Mouse (Mus musculus): ENCODE measurements around the gene S100a1.
A peak's percentile ranks its signal among the peaks of the same experiment; 100 is the strongest.

Gene S100a1

GRCm38 (mm10) chr3:90508950-90509746 is 5.0 kb downstream of the S100a1 start, which contains the start of gene Chtop:
Gene Chtop, minus strand, starts transcription at chr3:90509498.
- peak; percentile 98 for DNase-seq

DNA sequence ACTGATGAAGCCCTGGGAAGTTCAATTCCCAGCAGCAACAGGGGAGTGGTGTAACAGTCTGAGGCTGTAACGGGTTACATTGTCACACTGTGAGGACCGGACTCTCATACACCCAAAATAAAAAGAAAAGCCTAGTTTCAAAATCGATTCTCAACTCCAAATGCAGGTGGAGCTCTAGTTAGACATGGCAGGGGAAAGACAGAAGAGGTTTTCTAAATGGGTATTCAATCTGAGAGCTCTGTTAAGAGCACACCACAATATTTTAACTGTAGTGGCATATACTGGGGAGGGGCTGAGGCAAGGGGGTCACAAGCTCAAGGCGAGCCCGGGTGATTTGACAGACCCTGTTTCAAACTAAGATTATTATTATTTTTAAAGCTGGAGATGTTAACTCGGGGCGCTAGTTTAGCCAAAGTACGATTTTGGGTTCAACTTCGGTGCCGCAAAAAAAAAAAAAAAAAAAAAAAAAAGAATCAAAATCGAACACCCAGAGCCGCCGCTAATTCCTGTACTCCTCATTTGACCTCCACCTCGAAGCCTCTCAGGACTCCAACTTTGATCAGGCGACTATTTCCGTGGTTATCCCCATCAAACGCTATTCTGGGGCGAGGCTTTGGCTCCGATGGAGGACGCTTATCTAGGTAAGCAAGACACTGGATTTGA is 5.8 kb downstream of the S100a1 start:
- DNase-seq = no peak

DNA sequence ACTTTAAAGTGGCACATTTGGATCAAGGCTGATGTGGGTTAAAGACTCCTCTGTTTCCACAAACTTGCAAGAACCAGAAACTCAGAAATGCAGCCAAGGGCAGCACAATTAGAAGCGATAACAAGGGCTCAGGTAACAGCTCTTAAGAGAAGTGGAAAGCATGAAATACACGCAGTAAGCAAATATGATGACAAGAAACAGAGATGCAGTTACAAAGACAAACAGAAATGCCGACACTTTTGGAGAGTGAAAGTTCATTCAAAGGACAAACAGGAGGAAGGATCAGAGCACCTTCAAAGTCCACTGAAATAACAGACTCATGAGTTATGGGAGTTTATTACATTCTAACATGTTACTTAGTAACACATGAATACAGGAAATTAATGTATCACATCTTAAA is 7.8 kb downstream of the S100a1 start:
- DNase-seq = no peak

- no peak for DNase-seq
Observed at GRCm38 (mm10) chr3:90505216-90505615, 9.0 kb downstream of the S100a1 start.

DNA sequence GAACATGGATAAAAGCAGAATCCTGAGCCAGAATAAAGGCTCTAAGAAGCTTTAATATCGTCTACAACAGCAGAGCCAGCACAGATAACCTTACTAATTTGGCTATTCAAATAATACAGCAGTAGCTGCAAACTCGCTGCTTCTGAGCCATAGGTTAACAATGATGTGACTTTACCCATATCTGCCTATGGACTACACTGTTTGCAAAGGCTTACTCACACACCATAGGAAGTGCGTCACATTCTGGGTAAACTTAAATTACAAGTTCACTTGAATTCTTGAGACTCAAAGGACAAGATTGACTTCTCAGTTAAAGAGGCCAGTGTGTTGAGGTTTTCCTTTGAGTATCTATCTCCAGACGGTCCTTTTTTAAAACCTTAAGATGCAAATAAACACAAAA is 10.7 kb downstream of the S100a1 start:
- DNase-seq = no peak

DNA sequence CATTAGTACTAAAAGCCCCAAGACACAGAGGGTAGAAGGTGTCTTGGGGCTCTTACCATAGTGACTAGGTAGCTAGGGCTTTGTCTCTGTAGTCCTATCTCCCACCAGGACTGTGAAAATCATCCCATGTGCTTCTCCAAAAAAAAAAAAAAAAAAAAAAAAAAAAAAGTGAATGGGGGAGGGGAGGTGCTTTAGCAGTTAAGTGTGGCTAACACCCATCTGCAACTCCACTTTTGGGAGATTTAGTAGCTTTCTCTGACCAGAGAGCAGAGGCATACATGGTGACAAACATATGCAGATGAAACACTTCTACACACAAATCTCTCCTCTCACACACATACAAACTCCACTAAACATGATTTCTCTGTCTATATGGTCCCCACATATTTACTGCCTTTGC is 16.6 kb downstream of the S100a1 start:
- DNase-seq = no peak

GRCm38 (mm10) chr3:90495850-90496525 is 18.2 kb downstream of the S100a1 start:
- no peak for DNase-seq

DNA sequence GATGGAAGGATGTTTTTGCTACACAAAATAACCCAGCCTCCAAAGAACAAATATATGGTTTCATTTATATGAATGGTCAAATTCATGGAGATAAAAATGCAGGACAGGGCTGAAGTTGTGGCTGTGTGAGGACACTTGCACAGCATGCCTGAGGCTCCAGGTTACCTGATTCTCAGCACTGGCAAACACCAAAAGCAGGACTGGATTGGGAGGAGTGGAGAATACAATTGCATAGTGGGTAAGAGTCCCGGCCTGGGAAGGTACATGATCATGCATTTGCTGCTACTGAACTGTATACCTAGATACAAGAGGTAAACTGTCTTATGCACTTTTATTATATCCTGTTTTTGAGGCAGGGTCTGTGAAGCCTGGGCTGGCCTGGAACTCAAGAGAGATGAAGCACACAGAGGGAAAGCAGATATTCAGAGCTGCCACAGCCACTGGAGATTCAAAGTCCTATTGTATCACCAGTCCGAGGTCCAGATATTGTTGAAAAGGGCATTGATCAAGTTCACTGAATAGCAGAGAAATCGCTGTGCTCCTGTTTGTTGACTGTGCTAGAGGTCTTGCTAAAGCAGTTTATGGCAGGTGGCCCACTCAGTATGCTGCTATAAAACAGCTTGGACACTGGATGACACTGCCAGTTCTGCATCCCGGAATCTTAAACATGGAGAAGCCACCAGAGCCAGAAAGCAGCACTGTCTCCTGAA is 20.2 kb downstream of the S100a1 start:
- no peak for DNase-seq

GRCm38 (mm10) chr3:90491350-90491749 is 22.8 kb downstream of the S100a1 start:
- DNase-seq = peak; percentile 50

- DNase-seq = peak; percentile 97
Observed at GRCm38 (mm10) chr3:90490696-90491256, 23.4 kb downstream of the S100a1 start, which contains the start of gene Snapin. Gene Snapin, minus strand, starts transcription at chr3:90491033.

DNA sequence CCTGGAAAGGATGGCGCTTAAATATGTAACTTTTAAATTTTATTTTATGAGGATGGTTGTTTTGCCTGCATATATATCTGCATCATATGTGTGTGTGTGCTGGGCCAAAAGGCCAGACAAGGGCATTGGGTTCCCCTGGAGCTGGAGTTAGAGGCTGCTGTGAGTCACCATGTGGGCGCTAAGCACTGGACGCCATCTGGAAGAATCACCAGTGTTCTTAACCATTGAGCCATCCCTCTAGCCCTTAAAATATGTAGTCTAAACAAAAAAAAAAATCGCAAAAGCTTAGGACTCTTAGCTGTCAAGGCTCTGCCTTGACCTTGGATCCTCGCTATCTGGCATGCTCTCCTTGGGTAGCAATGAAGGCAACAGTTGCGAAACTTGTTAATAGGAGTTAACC is 25.6 kb downstream of the S100a1 start:
- DNase-seq = no peak

DNA sequence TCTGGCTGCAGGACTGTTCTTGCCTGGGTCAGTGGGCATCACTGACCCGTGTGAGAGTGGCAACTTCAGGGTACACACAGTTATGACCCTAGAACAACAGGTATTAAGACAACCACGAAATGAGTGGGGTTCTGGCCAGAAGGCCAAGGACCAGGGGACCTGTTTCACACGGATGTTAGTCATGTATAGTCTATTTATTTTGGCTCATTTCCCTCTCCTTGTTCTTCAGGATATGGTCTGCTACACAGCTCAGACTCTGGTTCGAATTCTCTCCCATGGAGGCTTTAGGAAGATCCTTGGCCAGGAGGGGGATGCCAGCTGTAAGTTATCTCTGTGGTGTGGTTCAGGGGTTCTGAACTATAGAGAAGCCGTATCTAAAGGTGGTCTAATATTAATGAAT is 27.2 kb downstream of the S100a1 start:
- DNase-seq = no peak

DNA sequence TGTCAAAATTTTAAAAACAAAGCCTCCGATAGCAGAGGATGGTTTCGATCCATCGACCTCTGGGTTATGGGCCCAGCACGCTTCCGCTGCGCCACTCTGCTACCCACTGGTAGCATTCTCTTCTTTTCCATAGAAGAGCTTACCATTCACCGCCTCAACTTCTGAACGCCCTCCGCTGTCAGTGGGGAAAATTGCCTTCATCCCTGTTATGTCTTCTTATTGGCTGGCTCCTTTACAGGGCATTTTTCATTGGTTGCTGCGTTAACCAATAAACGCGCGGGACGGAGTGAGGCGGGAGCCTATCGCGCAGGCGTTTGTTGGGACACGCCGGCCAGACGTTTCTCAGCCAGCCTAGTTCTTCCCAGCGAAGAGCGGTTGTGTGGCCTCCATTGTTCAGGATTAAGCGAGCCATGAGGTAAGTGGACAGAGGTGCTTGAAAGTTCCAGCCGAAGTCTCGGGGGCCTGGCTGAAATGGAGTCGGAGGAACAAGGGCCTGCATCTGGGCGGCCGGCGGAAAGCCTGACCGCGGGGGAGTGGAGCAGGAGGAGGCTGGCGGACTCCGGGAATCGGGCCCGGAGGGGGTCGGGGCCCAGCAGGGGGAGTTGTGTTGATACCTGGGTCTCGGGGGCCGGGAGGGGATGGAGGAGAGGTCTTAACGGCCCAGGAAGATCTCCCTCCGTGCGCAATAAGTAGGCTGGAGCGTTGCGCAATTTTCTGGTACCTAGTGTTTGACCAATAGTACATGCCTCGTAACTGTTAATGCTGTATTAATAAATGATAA is 38.2 kb downstream of the S100a1 start, which contains the start of gene Ilf2:
Gene Ilf2, plus strand, starts transcription at position 296 of the 781 bp plus-strand sequence.
- DNase-seq = peak; percentile 98

GRCm38 (mm10) chr3:90475151-90475830 is 38.9 kb downstream of the S100a1 start:
- no peak for DNase-seq

DNA sequence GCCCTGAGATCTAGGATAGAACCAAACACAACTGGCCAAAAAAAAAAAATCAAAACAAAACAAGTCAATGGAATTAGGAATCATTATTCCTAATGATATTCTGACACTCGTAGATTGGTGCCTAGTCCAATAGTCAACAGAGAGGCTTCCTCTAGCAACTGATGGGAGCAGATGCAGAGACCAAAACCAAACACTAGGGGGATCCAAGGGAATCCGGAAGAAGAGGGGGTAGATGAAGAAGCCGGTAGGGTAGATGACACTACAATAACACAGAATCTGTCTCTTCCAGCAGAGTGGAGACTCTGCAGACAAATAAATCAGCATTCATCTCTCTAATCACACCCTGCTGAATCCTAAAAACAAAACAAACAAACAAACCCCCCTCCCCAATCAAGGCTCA is 42.0 kb downstream of the S100a1 start:
- DNase-seq = peak; percentile 43

- no peak for DNase-seq
Observed at GRCm38 (mm10) chr3:90467618-90468300, 46.4 kb downstream of the S100a1 start.

DNA sequence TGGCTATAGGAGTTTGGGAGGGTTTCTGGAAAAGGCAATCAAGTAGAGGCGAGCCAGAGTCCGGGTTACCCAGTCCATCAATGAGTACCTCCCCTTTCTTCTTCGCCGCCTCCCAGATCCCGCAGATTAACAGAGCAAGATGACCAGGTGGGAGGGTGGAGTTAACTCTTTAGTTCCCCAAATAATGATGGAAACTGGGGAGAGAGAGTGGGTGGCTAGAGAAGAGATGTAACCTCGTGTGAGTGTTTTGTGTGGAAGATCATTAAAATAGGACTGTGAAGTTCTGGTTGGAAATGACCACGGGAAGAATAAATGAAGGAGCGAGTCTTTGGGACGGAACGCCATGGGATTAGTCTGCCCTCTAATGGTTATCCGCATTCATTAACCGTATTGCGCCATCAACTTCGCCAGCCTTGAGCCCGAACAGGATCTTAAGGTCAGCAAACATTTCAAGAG is 47.9 kb downstream of the S100a1 start:
- DNase-seq = peak; percentile 62

GRCm38 (mm10) chr3:90465686-90466310 is 48.4 kb downstream of the S100a1 start, which contains the start of gene Npr1:
Gene Npr1, minus strand, starts transcription at chr3:90465866.
- DNase-seq = peak; percentile 53

DNA sequence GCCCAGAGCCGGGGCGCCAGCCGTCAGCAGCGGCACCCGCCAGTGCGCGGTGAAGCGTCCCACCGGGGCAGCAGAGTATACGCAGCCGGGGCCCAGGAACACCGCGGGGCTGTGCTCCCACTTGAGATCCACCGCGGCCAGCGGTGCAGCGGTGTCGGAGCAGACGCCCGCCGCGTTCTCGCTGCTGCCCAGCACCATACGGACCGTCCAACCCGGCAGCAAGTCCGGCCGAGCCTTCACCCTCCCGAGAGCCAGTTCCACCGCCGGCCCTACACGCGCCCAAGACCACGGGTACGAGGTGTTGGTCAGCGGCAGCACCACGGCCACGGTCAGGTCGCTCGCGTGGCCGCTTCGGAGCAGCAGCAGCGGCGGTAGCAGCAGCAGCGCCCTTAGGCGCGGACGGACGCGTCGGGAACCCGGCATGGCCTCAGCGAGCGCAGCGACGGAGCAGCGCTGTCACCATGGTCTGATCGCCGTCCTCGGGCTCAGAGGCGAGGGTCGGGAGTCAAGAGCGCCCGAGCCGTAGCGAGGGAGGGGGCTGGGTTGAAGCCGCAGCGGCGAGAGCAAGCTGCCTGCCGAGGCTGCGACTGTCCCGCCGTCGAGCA is 49.0 kb downstream of the S100a1 start:
- peak; percentile 20 for DNase-seq
